Mouse (Mus musculus): ENCODE measurements at regions not wholly inside any gene's neighbourhood (a gene's known extent, or its start where the extent isn't known, plus 50 kb on each side); places are given as distances from the start of the nearest gene placed in this dataset.

- no peak for DNase-seq (ENCODE audit: low read depth)
Observed at GRCm38 (mm10) chr8:11092348-11092747, 84.1 kb upstream of the Irs2 start.

- no peak for DNase-seq (ENCODE audit: low read depth)
Observed at GRCm38 (mm10) chr8:11091675-11092345, 83.6 kb upstream of the Irs2 start.

GRCm38 (mm10) chr8:11088946-11089665 is 80.8 kb upstream of the Irs2 start:
- no peak for DNase-seq (ENCODE audit: low read depth)

- DNase-seq (ENCODE audit: low read depth): no peak
Observed at GRCm38 (mm10) chr8:11085244-11085643, 77.0 kb upstream of the Irs2 start.

GRCm38 (mm10) chr8:11084051-11084533 is 75.8 kb upstream of the Irs2 start:
- no peak for DNase-seq (ENCODE audit: low read depth)

- no peak for DNase-seq (ENCODE audit: low read depth)
Observed at GRCm38 (mm10) chr8:11080813-11081212, 72.6 kb upstream of the Irs2 start.

- DNase-seq (ENCODE audit: low read depth): no peak
Observed at GRCm38 (mm10) chr8:11079805-11080204, 71.5 kb upstream of the Irs2 start.

- no peak for DNase-seq (ENCODE audit: low read depth)
Observed at GRCm38 (mm10) chr8:11077138-11077537, 68.9 kb upstream of the Irs2 start.

GRCm38 (mm10) chr8:11071162-11071561 is 62.9 kb upstream of the Irs2 start:
- DNase-seq (ENCODE audit: low read depth): no peak

- no peak for DNase-seq (ENCODE audit: low read depth)
Observed at GRCm38 (mm10) chr8:11067450-11067849, 59.2 kb upstream of the Irs2 start.

GRCm38 (mm10) chr8:11065990-11066389 is 57.7 kb upstream of the Irs2 start:
- no peak for DNase-seq (ENCODE audit: low read depth)

GRCm38 (mm10) chr8:11065303-11065702 is 57.0 kb upstream of the Irs2 start:
- no peak for DNase-seq (ENCODE audit: low read depth)

GRCm38 (mm10) chr8:11063058-11063457 is 54.8 kb upstream of the Irs2 start:
- no peak for DNase-seq (ENCODE audit: low read depth)

- DNase-seq (ENCODE audit: low read depth): no peak
Observed at GRCm38 (mm10) chr8:11062348-11062946, 54.2 kb upstream of the Irs2 start.

GRCm38 (mm10) chr8:11061711-11062110 is 53.5 kb upstream of the Irs2 start:
- no peak for DNase-seq (ENCODE audit: low read depth)

- DNase-seq (ENCODE audit: low read depth): no peak
Observed at GRCm38 (mm10) chr8:11060604-11061003, 52.3 kb upstream of the Irs2 start.

- no peak for DNase-seq (ENCODE audit: low read depth)
Observed at GRCm38 (mm10) chr8:11058392-11058791, 50.1 kb upstream of the Irs2 start.
